Mouse (Mus musculus): ENCODE results near the gene Syt17. TPM values are rescaled to one million over a fixed set of nuclear protein-coding genes. Genes with fewer than 3 reads are reported as not detected.

Gene Syt17
- total RNA-seq, 1 experiment from 2014 or later, result not detected

GRCm38 (mm10) chr7:118411877-118412276 is 36.1 kb downstream of the Syt17 start:
- no peak for ATAC-seq (replicated peaks in 1 of 2; ENCODE audit: insufficient read depth in 1 of 2, low FRiP score in 2 of 2, low TSS enrichment in 1 of 2, low read depth in 1 of 2, poor library complexity in 2 of 2, severe bottlenecking in 2 of 2)

- ATAC-seq (replicated peaks in 1 of 2; ENCODE audit: insufficient read depth in 1 of 2, low FRiP score in 2 of 2, low TSS enrichment in 1 of 2, low read depth in 1 of 2, poor library complexity in 2 of 2, severe bottlenecking in 2 of 2), result no peak
Observed at GRCm38 (mm10) chr7:118409421-118409820, 38.6 kb downstream of the Syt17 start.

GRCm38 (mm10) chr7:118405251-118405650 is 42.8 kb downstream of the Syt17 start:
- no peak for ATAC-seq (replicated peaks in 1 of 2; ENCODE audit: insufficient read depth in 1 of 2, low FRiP score in 2 of 2, low TSS enrichment in 1 of 2, low read depth in 1 of 2, poor library complexity in 2 of 2, severe bottlenecking in 2 of 2)

- ATAC-seq (replicated peaks in 1 of 2; ENCODE audit: insufficient read depth in 1 of 2, low FRiP score in 2 of 2, low TSS enrichment in 1 of 2, low read depth in 1 of 2, poor library complexity in 2 of 2, severe bottlenecking in 2 of 2), result no peak
Observed at GRCm38 (mm10) chr7:118402576-118403022, 45.4 kb downstream of the Syt17 start.

- ATAC-seq (replicated peaks in 1 of 2; ENCODE audit: insufficient read depth in 1 of 2, low FRiP score in 2 of 2, low TSS enrichment in 1 of 2, low read depth in 1 of 2, poor library complexity in 2 of 2, severe bottlenecking in 2 of 2), result no peak
Observed at GRCm38 (mm10) chr7:118401949-118402348, 46.1 kb downstream of the Syt17 start.

- ATAC-seq (replicated peaks in 1 of 2; ENCODE audit: insufficient read depth in 1 of 2, low FRiP score in 2 of 2, low TSS enrichment in 1 of 2, low read depth in 1 of 2, poor library complexity in 2 of 2, severe bottlenecking in 2 of 2), result no peak
Observed at GRCm38 (mm10) chr7:118399764-118400163, 48.3 kb downstream of the Syt17 start.

- no peak for ATAC-seq (replicated peaks in 1 of 2; ENCODE audit: insufficient read depth in 1 of 2, low FRiP score in 2 of 2, low TSS enrichment in 1 of 2, low read depth in 1 of 2, poor library complexity in 2 of 2, severe bottlenecking in 2 of 2)
Observed at GRCm38 (mm10) chr7:118390705-118391104, 57.3 kb downstream of the Syt17 start.

GRCm38 (mm10) chr7:118380996-118381395 is 67.0 kb downstream of the Syt17 start:
- no peak for ATAC-seq (replicated peaks in 1 of 2; ENCODE audit: insufficient read depth in 1 of 2, low FRiP score in 2 of 2, low TSS enrichment in 1 of 2, low read depth in 1 of 2, poor library complexity in 2 of 2, severe bottlenecking in 2 of 2)

GRCm38 (mm10) chr7:118380056-118380455 is 68.0 kb downstream of the Syt17 start:
- no peak for ATAC-seq (replicated peaks in 1 of 2; ENCODE audit: insufficient read depth in 1 of 2, low FRiP score in 2 of 2, low TSS enrichment in 1 of 2, low read depth in 1 of 2, poor library complexity in 2 of 2, severe bottlenecking in 2 of 2)

- ATAC-seq (replicated peaks in 1 of 2; ENCODE audit: insufficient read depth in 1 of 2, low FRiP score in 2 of 2, low TSS enrichment in 1 of 2, low read depth in 1 of 2, poor library complexity in 2 of 2, severe bottlenecking in 2 of 2), result no peak
Observed at GRCm38 (mm10) chr7:118376590-118376989, 71.4 kb downstream of the Syt17 start.

GRCm38 (mm10) chr7:118375341-118375740 is 72.7 kb downstream of the Syt17 start:
- no peak for ATAC-seq (replicated peaks in 1 of 2; ENCODE audit: insufficient read depth in 1 of 2, low FRiP score in 2 of 2, low TSS enrichment in 1 of 2, low read depth in 1 of 2, poor library complexity in 2 of 2, severe bottlenecking in 2 of 2)

- ATAC-seq (replicated peaks in 1 of 2; ENCODE audit: insufficient read depth in 1 of 2, low FRiP score in 2 of 2, low TSS enrichment in 1 of 2, low read depth in 1 of 2, poor library complexity in 2 of 2, severe bottlenecking in 2 of 2), result no peak
Observed at GRCm38 (mm10) chr7:118371361-118371760, 76.7 kb downstream of the Syt17 start.

GRCm38 (mm10) chr7:118369705-118370104 is 78.3 kb downstream of the Syt17 start:
- ATAC-seq (replicated peaks in 1 of 2; ENCODE audit: insufficient read depth in 1 of 2, low FRiP score in 2 of 2, low TSS enrichment in 1 of 2, low read depth in 1 of 2, poor library complexity in 2 of 2, severe bottlenecking in 2 of 2), result no peak

- no peak for ATAC-seq (replicated peaks in 1 of 2; ENCODE audit: insufficient read depth in 1 of 2, low FRiP score in 2 of 2, low TSS enrichment in 1 of 2, low read depth in 1 of 2, poor library complexity in 2 of 2, severe bottlenecking in 2 of 2)
Observed at GRCm38 (mm10) chr7:118365902-118366301, 82.1 kb downstream of the Syt17 start.

- no peak; a peak in 1 of 4 replicates for ATAC-seq (replicated peaks in 1 of 2; ENCODE audit: insufficient read depth in 1 of 2, low FRiP score in 2 of 2, low TSS enrichment in 1 of 2, low read depth in 1 of 2, poor library complexity in 2 of 2, severe bottlenecking in 2 of 2)
Observed at GRCm38 (mm10) chr7:118365251-118365650, 82.8 kb downstream of the Syt17 start.

GRCm38 (mm10) chr7:118364353-118365007 is 83.5 kb downstream of the Syt17 start:
- no peak for ATAC-seq (replicated peaks in 1 of 2; ENCODE audit: insufficient read depth in 1 of 2, low FRiP score in 2 of 2, low TSS enrichment in 1 of 2, low read depth in 1 of 2, poor library complexity in 2 of 2, severe bottlenecking in 2 of 2)

- ATAC-seq (replicated peaks in 1 of 2; ENCODE audit: insufficient read depth in 1 of 2, low FRiP score in 2 of 2, low TSS enrichment in 1 of 2, low read depth in 1 of 2, poor library complexity in 2 of 2, severe bottlenecking in 2 of 2), result no peak
Observed at GRCm38 (mm10) chr7:118363587-118364233, 84.3 kb downstream of the Syt17 start.

- no peak for ATAC-seq (replicated peaks in 1 of 2; ENCODE audit: insufficient read depth in 1 of 2, low FRiP score in 2 of 2, low TSS enrichment in 1 of 2, low read depth in 1 of 2, poor library complexity in 2 of 2, severe bottlenecking in 2 of 2)
Observed at GRCm38 (mm10) chr7:118362931-118363330, 85.1 kb downstream of the Syt17 start.

GRCm38 (mm10) chr7:118362258-118362657 is 85.8 kb downstream of the Syt17 start:
- no peak for ATAC-seq (replicated peaks in 1 of 2; ENCODE audit: insufficient read depth in 1 of 2, low FRiP score in 2 of 2, low TSS enrichment in 1 of 2, low read depth in 1 of 2, poor library complexity in 2 of 2, severe bottlenecking in 2 of 2)
